Mouse (Mus musculus): ENCODE results near the gene Rin2. TPM values are rescaled to one million over a fixed set of nuclear protein-coding genes. Genes with fewer than 3 reads are reported as not detected.

Rin2 gene
- polyA plus RNA-seq, 1 experiment, result 17.8 TPM

GRCm38 (mm10) chr2:145691367-145692009 is 16.5 kb downstream of the Rin2 start:
- Histone ChIP-seq H3K27ac (ENCODE audit: control insufficient read depth, insufficient read depth, low read depth, low read length, poor library complexity) (no peak overlapping the region), H3K4me1 (ENCODE audit: control insufficient read depth, insufficient read depth, low read length) (no peaks in the 10 kb centered on the region; the same call in 1 of the 2 replicates), H3K4me3 (replicated peaks; ENCODE audit: control insufficient read depth, low read depth, low read length) (no peak overlapping the region)
- TF ChIP-seq POLR2A (IDR thresholded peaks at IDR 0.05; ENCODE audit: borderline replicate concordance, control insufficient read depth, low read depth, low read length) (no peak), CTCF (IDR thresholded peaks at IDR 0.05; ENCODE audit: control insufficient read depth, insufficient read depth, low read length) (no peak)
- 60% methylated on average over 10 of the region's 10 CpGs for WGBS

- no peak overlapping the region for H3K4me3 ChIP-seq (replicated peaks; ENCODE audit: control insufficient read depth, low read depth, low read length)
- 75% methylated on average over 6 of the region's 6 CpGs for WGBS
- no peaks in the 10 kb centered on the region; the same call in 1 of the 2 replicates for H3K4me1 ChIP-seq (ENCODE audit: control insufficient read depth, insufficient read depth, low read length)
- H3K27ac ChIP-seq (ENCODE audit: control insufficient read depth, insufficient read depth, low read depth, low read length, poor library complexity), result no peak overlapping the region
- TF ChIP-seq CTCF (IDR thresholded peaks at IDR 0.05; ENCODE audit: control insufficient read depth, insufficient read depth, low read length), result no peak
- TF ChIP-seq POLR2A (IDR thresholded peaks at IDR 0.05; ENCODE audit: borderline replicate concordance, control insufficient read depth, low read depth, low read length), result no peak
These were observed 22.1 kb downstream of the Rin2 start for GRCm38 (mm10) chr2:145697160-145697559.

- TF ChIP-seq CTCF (IDR thresholded peaks at IDR 0.05; ENCODE audit: control insufficient read depth, insufficient read depth, low read length) (peak; percentile 57; the same call in 1 of the 2 replicates), POLR2A (IDR thresholded peaks at IDR 0.05; ENCODE audit: borderline replicate concordance, control insufficient read depth, low read depth, low read length) (no peak)
- Histone ChIP-seq H3K4me1 (ENCODE audit: control insufficient read depth, insufficient read depth, low read length) (no peaks in the 10 kb centered on the region), H3K27ac (ENCODE audit: control insufficient read depth, insufficient read depth, low read depth, low read length, poor library complexity) (no peak overlapping the region), H3K4me3 (replicated peaks; ENCODE audit: control insufficient read depth, low read depth, low read length) (no peak overlapping the region)
- 26% methylated on average over 6 of the region's 6 CpGs for WGBS
These were observed 24.5 kb downstream of the Rin2 start for GRCm38 (mm10) chr2:145699414-145700071.

GRCm38 (mm10) chr2:145700237-145700985 is 25.4 kb downstream of the Rin2 start:
- Histone ChIP-seq H3K27ac (ENCODE audit: control insufficient read depth, insufficient read depth, low read depth, low read length, poor library complexity) (no peak overlapping the region), H3K4me3 (replicated peaks; ENCODE audit: control insufficient read depth, low read depth, low read length) (no peak overlapping the region), H3K4me1 (ENCODE audit: control insufficient read depth, insufficient read depth, low read length) (no peaks in the 10 kb centered on the region)
- WGBS, result 75% methylated on average over 8 of the region's 8 CpGs
- TF ChIP-seq POLR2A (IDR thresholded peaks at IDR 0.05; ENCODE audit: borderline replicate concordance, control insufficient read depth, low read depth, low read length) (no peak), CTCF (IDR thresholded peaks at IDR 0.05; ENCODE audit: control insufficient read depth, insufficient read depth, low read length) (no peak)

- Histone ChIP-seq H3K4me3 (replicated peaks; ENCODE audit: control insufficient read depth, low read depth, low read length) (no peak overlapping the region), H3K27ac (ENCODE audit: control insufficient read depth, insufficient read depth, low read depth, low read length, poor library complexity) (no peak overlapping the region), H3K4me1 (ENCODE audit: control insufficient read depth, insufficient read depth, low read length) (no peaks in the 10 kb centered on the region)
- TF ChIP-seq POLR2A (IDR thresholded peaks at IDR 0.05; ENCODE audit: borderline replicate concordance, control insufficient read depth, low read depth, low read length) (no peak), CTCF (IDR thresholded peaks at IDR 0.05; ENCODE audit: control insufficient read depth, insufficient read depth, low read length) (no peak)
- WGBS, result 79% methylated on average over 12 of the region's 12 CpGs
These were observed 26.8 kb downstream of the Rin2 start for GRCm38 (mm10) chr2:145701605-145702335.

- H3K4me3 ChIP-seq (replicated peaks; ENCODE audit: control insufficient read depth, low read depth, low read length), result no peak overlapping the region
- 65% methylated on average over 7 of the region's 7 CpGs for WGBS
- no peaks in the 10 kb centered on the region for H3K4me1 ChIP-seq (ENCODE audit: control insufficient read depth, insufficient read depth, low read length)
- no peak overlapping the region for H3K27ac ChIP-seq (ENCODE audit: control insufficient read depth, insufficient read depth, low read depth, low read length, poor library complexity)
- TF ChIP-seq POLR2A (IDR thresholded peaks at IDR 0.05; ENCODE audit: borderline replicate concordance, control insufficient read depth, low read depth, low read length), result no peak
- TF ChIP-seq CTCF (IDR thresholded peaks at IDR 0.05; ENCODE audit: control insufficient read depth, insufficient read depth, low read length), result no peak
These were observed 29.7 kb downstream of the Rin2 start for GRCm38 (mm10) chr2:145704738-145705137.

GRCm38 (mm10) chr2:145709727-145710389 is 34.8 kb downstream of the Rin2 start:
- 78% methylated on average over 11 of the region's 11 CpGs for WGBS

More at GRCm38 (mm10) chr2:145709727-145710389, 34.8 kb downstream of the Rin2 start:
- no peaks in the 10 kb centered on the region; the same call in 1 of the 2 replicates for H3K4me1 ChIP-seq (ENCODE audit: control insufficient read depth, insufficient read depth, low read length)
- no peak overlapping the region for H3K4me3 ChIP-seq (replicated peaks; ENCODE audit: control insufficient read depth, low read depth, low read length)
- H3K27ac ChIP-seq (ENCODE audit: control insufficient read depth, insufficient read depth, low read depth, low read length, poor library complexity), result no peak overlapping the region
- no peak for TF ChIP-seq CTCF (IDR thresholded peaks at IDR 0.05; ENCODE audit: control insufficient read depth, insufficient read depth, low read length)
